Mouse (Mus musculus) G1E (cell line): ENCODE data around the gene Cript.

Experiments
- CTCF ChIP-seq: IDR thresholded peaks from 2 replicates; pipeline ENCODE4 v1.5.1; 2012; ENCODE audit warnings: low read depth, low read length, inconsistent platforms, mixed read lengths
- GATA1 ChIP-seq: IDR thresholded peaks from 2 replicates; pipeline ENCODE4 v1.6.1; 2012; ENCODE audit warnings: borderline replicate concordance, low read length, inconsistent platforms, mixed read lengths

DNA sequence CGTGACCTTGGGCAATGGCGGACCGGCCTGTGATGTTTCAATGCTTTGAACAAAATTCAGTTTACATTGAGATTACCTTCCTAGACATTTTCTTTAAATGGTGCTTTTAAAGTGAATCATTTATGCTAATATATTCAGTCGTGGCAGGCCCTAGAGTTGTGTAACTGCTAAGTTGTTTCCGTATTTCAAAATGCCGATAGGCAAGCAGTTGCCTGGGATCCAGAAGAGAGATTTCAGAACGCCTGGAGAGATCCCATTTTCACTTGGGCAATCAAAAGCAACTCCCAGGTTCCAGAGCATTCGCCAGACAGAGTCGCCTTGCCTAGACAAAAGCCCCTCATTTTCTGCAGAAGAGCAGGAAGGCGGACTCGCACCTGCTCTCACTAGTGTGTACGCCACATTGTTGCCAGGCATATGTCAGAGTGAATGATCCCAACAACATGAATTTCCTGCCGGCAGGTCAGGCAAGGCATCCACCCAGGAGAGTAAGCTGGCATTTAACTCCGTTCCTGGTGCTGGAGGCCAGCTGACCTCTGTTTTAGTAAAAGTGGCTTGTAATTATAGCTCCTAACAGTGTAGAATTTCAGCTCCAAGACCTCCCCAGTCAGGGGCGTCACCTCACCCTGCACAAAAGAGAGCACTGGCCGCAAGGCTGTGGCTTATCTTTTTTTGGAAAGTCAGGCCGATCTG lies 38.8 kb upstream of the Cript start:
- TF ChIP-seq CTCF (no peak), GATA1 (no peak)
